Mouse (Mus musculus) forebrain, embryonic 11.5 days (tissue): ENCODE data around the gene Defb35. TPM values are rescaled to one million over a fixed set of nuclear protein-coding genes. Genes with fewer than 3 reads are reported as not detected.
"Not testable (repeated sequence)": the region's sequence is repeated elsewhere in the genome, so short reads cannot be mapped to it uniquely, and the experiment has no call there.

Experiments
- ATAC-seq: fragments of 200-750 bp; cut with Nextera tagmentation; replicated peaks from 2 replicates; pipeline ENCODE4 v1.8.0; 2017; ENCODE audit warnings: moderate TSS enrichment; ENCODE audit not compliant: low FRiP score
- DNase-seq: peaks from one replicate; pipeline ENCODE4 v3.0.0-alpha.2; 2017; ENCODE audit warnings: low spot score
- H3K27ac ChIP-seq: fragments of 300-500 bp; sonication (generic); 2 replicates; pipeline ENCODE4 v1.5.1; 2014; ENCODE audit warnings: low read depth, low read length
- H3K27me3 ChIP-seq: fragments of 300-500 bp; sonication (generic); 2 replicates; pipeline ENCODE4 v1.6.1; 2014; ENCODE audit warnings: mild to moderate bottlenecking, low read length, mixed read lengths; ENCODE audit not compliant: control insufficient read depth, insufficient read depth
- H3K36me3 ChIP-seq: fragments of 300-500 bp; sonication (generic); 2 replicates; pipeline ENCODE4 v1.6.1; 2014; ENCODE audit warnings: mild to moderate bottlenecking, low read length, moderate library complexity, mixed read lengths; ENCODE audit not compliant: control insufficient read depth, insufficient read depth
- H3K4me1 ChIP-seq: fragments of 300-500 bp; sonication (generic); replicated peaks from 2 replicates; pipeline ENCODE4 v1.6.1; 2014; ENCODE audit warnings: low read length, mixed read lengths; ENCODE audit not compliant: control insufficient read depth, insufficient read depth
- H3K4me2 ChIP-seq: fragments of 300-500 bp; sonication (generic); 2 replicates; pipeline ENCODE4 v1.6.1; 2014; ENCODE audit warnings: low read depth, mild to moderate bottlenecking, low read length, moderate library complexity, mixed read lengths; ENCODE audit not compliant: severe bottlenecking
- H3K4me3 ChIP-seq: fragments of 300-500 bp; sonication (generic); 2 replicates; pipeline ENCODE4 v1.5.1; 2014; ENCODE audit warnings: low read depth, low read length
- H3K9ac ChIP-seq: fragments of 300-500 bp; sonication (generic); 2 replicates; pipeline ENCODE4 v1.6.1; 2014; ENCODE audit warnings: low read length
- H3K9me3 ChIP-seq: fragments of 300-500 bp; sonication (generic); 2 replicates; pipeline ENCODE4 v1.6.1; 2016; ENCODE audit warnings: low read length, mixed read lengths; ENCODE audit not compliant: control insufficient read depth
- WGBS: fragments of 180-500 bp; shearing (Covaris S2); extraction: QIAGEN DNeasy Blood & Tissue Kit; methylation state at CpG from one replicate; pipeline ENCODE4 v1.1.7; 2014; 5-methylcytosine and 5-hydroxymethylcytosine counted together
- polyA plus RNA-seq: library from polyadenylated mRNA; unstranded; fragments of >200 nt; fragmentation: Nextera tagmentation; extraction: Ambion mirVana; gene quantifications from 2 replicates; pipeline ENCODE4 v1.2.1, GENCODE M21; 2014

Gene Defb35
- not detected in 2 replicates for polyA plus RNA-seq

- H3K9me3 ChIP-seq, H3K27me3 ChIP-seq, H3K9ac ChIP-seq, H3K4me2 ChIP-seq, H3K4me3 ChIP-seq, H3K36me3 ChIP-seq, DNase-seq, ATAC-seq, H3K4me1 ChIP-seq, H3K27ac ChIP-seq: not testable (repeated sequence)
- WGBS: 88% methylated on average over 4 of the region's 4 CpGs
Measured at GRCm38 (mm10) chr8:21938052-21938451, at the start of gene Defb35. Gene Defb35 (plus strand): TSS chr8:21938352.

DNA sequence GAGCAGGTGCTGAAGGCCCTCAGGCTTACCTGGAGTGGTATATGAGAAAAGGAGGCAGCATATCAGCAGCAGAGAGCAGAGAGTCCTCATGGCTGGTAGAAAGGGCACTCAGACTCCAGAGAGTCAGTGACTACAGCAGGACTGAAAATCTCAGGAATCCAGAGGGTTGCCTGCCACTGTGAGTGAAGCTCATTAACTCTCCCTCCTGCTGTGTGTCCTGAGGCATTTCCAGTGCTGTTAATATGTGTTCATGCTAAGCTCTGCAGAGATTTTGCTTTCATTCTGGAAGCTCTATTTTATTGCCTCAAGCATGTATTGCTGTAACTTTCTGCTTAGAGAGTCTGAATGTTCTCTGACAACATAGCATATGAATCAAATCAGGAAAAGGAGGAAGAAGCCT, 31.9 kb upstream of the Defb35 start, which contains the start of gene Defb11:
Gene Defb11, minus strand, starts transcription at position 123 of the 400 bp plus-strand sequence.
- H3K27me3 ChIP-seq, H3K4me2 ChIP-seq, H3K9me3 ChIP-seq, H3K36me3 ChIP-seq, ATAC-seq, H3K4me3 ChIP-seq, H3K27ac ChIP-seq, H3K4me1 ChIP-seq, H3K9ac ChIP-seq: not testable (repeated sequence)
- DNase-seq: peak; percentile 53

GRCm38 (mm10) chr8:21911931-21912330, 26.2 kb upstream of the Defb35 start:
- H3K36me3 ChIP-seq: no peaks in the 10 kb centered on the region
- DNase-seq (no peak), ATAC-seq (no peak)
- H3K9ac ChIP-seq: no peak overlapping the region
- H3K27me3 ChIP-seq: no peaks in the 10 kb centered on the region
- no peak overlapping the region for H3K27ac ChIP-seq
- 11% methylated on average over 1 of the region's 1 CpGs for WGBS
- H3K4me2 ChIP-seq: no peak overlapping the region
- H3K4me1 ChIP-seq: no peaks in the 10 kb centered on the region
- H3K4me3 ChIP-seq: no peak overlapping the region
- H3K9me3 ChIP-seq: no peaks in the 10 kb centered on the region

DNA sequence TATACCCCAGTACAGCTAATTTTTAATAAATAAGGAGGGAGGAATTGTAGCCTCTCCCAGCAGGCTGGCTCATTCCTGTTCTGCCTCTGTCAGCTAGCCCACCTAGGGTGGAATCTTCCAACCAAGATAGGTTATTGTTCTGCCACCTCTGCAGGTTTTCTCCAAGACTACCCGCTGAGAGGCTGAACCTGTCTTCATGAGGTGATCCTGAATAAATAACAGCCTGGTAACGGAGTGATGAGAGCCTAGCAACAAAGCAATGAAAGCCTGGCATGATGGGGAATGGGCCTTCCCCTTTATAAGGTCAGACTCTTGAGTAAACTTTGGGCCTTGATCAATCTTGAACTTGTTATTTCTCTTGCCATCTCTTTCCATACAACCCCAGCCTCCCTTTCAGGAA, 25.6 kb upstream of the Defb35 start:
- no peaks in the 10 kb centered on the region for H3K36me3 ChIP-seq
- H3K9me3 ChIP-seq: no peaks in the 10 kb centered on the region
- H3K9ac ChIP-seq: no peak overlapping the region
- WGBS: 15% methylated on average over 2 of the region's 2 CpGs
- DNase-seq: no peak
- H3K4me3 ChIP-seq: no peak overlapping the region
- no peak overlapping the region for H3K4me2 ChIP-seq
- H3K4me1 ChIP-seq: no peaks in the 10 kb centered on the region
- ATAC-seq: no peak
- no peak overlapping the region for H3K27ac ChIP-seq
- H3K27me3 ChIP-seq: no peaks in the 10 kb centered on the region

DNA sequence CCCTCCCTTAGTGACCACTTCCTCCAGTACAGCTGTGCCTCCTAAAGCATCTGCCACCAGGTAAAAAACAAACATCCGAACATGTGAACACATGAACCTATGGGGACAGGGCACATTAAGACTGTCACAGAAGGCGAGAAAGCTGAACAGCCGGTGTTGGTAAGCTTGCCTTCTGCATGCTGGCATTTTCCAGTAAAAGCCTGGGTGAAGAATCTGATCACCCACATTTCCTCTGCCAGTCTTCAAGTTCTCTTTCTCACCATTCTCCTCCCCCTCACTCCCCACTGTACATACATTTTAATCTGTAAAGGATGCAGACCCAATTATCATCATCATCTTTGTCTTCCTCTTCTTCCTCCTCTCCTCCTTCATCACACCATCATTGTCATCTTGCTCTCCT, 22.5 kb upstream of the Defb35 start:
- Histone ChIP-seq H3K4me2 (no peak overlapping the region), H3K9ac (no peak overlapping the region), H3K27ac (no peak overlapping the region), H3K27me3 (no peaks in the 10 kb centered on the region), H3K4me3 (no peak overlapping the region), H3K36me3 (no peaks in the 10 kb centered on the region), H3K9me3 (no peaks in the 10 kb centered on the region), H3K4me1 (no peaks in the 10 kb centered on the region)
- 79% methylated on average over 3 of the region's 3 CpGs for WGBS
- ATAC-seq: no peak
- no peak for DNase-seq

DNA sequence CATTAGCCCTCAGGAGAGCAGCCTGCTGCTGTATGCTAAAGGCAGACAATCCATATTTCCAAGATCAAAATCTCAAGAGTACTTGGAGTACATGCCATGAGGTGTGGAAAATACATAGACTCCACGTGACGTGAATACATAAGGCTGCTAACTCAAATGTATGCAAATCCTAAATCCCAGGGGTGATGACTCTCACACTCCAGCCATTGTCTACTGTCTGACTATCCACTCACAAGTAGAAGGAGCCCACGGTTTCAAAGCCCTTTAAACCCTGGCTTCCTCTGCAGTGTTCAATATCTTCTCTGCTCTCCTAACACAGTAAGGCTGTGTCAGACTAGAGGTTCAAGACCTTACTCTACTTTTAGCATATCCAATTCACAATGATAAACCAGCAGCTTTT, 7.4 kb upstream of the Defb35 start:
- 78% methylated on average over 3 of the region's 3 CpGs for WGBS
- not testable (repeated sequence) for H3K9ac ChIP-seq, H3K4me1 ChIP-seq, ATAC-seq, H3K4me2 ChIP-seq, H3K9me3 ChIP-seq, H3K27me3 ChIP-seq, H3K27ac ChIP-seq, DNase-seq, H3K36me3 ChIP-seq, H3K4me3 ChIP-seq

- H3K4me2 ChIP-seq: no peak within 1 kb of the TSS
- WGBS: 89% methylated on average over 6 of the region's 6 CpGs
- no peaks in the 10 kb centered on the region for H3K36me3 ChIP-seq
Measured at GRCm38 (mm10) chr8:21932610-21933009, 5.5 kb upstream of the Defb35 start, which contains the start of gene Defb15. Gene Defb15 (minus strand): TSS chr8:21932710.

DNA sequence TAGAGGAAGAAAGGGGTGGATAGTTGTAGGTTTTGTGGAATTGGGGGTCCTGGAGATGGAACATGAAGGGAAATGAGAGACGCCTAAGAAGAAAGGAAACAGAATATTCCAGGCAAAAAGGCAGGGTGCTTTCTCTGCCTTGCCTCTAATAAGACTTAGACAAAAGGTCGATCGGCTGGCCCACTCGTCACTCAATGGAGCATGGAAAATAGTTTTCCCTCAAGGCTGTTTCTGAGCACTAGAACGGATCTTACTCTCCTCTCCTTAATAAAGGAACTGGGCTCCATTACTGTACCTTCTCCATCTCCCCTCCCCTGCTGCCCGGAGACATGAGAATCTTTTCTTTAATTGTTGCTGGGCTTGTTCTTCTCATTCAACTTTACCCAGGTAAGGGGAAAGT, 8.3 kb downstream of the Defb35 start, which contains the start of gene Defb13:
Gene Defb13, plus strand, starts transcription at position 301 of the 400 bp plus-strand sequence.
- no peaks in the 10 kb centered on the region for H3K27me3 ChIP-seq
- no peak within 1 kb of the TSS for H3K4me3 ChIP-seq
- 76% methylated on average over 6 of the region's 6 CpGs for WGBS
- no peak within 1 kb of the TSS for H3K4me2 ChIP-seq
- no peak within 1 kb of the TSS for H3K27ac ChIP-seq
- H3K9ac ChIP-seq: no peak within 1 kb of the TSS
- no peak for ATAC-seq
- no peaks in the 10 kb centered on the region for H3K36me3 ChIP-seq
- no peaks in the 10 kb centered on the region for H3K4me1 ChIP-seq
- H3K9me3 ChIP-seq: no peaks in the 10 kb centered on the region
- DNase-seq: no peak

More at GRCm38 (mm10) chr8:21932610-21933009, 5.5 kb upstream of the Defb35 start, which contains the start of gene Defb15:
- no peaks in the 10 kb centered on the region for H3K27me3 ChIP-seq
- ATAC-seq (no peak), DNase-seq (no peak)
- H3K4me1 ChIP-seq: no peaks in the 10 kb centered on the region
- no peak within 1 kb of the TSS for H3K9ac ChIP-seq
- no peak within 1 kb of the TSS for H3K27ac ChIP-seq
- H3K4me3 ChIP-seq: no peak within 1 kb of the TSS
- no peaks in the 10 kb centered on the region for H3K9me3 ChIP-seq

DNA sequence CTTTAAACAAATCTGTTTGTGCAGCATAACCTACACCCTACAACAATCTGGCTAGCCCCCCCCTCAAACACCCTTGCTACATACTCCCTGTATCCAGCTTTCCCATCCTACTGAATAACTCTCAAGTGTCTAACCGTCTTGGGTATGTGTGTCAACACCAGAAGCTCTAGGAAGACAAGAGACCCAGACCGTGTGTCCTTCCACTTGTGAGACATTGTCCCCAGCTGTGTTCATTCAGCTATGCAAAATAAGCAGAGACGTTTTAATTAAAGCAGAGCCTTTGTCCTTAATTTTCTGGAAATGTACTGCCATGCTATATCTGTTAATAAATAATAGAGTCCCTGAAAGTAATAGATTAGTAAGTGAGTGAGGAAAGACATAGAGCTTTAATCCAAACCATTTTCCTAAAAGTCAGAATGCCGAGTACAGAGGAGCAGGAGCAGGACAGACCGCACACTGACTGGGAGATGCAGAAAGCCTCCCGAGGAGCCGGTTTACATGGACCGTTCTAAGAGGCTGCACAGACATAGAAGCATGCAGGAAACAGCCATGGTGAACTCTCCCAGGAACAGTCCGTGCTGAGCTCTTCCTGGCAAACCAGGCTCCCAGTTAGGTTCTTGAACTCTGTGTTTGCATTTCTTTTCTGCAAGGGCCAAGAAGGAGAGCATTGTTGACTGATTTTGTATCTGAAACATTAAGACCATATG, 9.3 kb downstream of the Defb35 start:
- Histone ChIP-seq H3K27me3 (no peaks in the 10 kb centered on the region), H3K9ac (no peak overlapping the region), H3K4me3 (no peak overlapping the region), H3K4me2 (no peak overlapping the region), H3K4me1 (no peaks in the 10 kb centered on the region), H3K9me3 (no peaks in the 10 kb centered on the region), H3K36me3 (no peaks in the 10 kb centered on the region), H3K27ac (no peak overlapping the region)
- no peak for ATAC-seq
- no peak for DNase-seq
- 67% methylated on average over 9 of the region's 9 CpGs for WGBS
